In genomic region chr19:8742176-8742575, GRCm38 (mm10) we compare ENCODE assay signal across 9 mouse cellular contexts. TPM values are rescaled to one million over a fixed set of nuclear protein-coding genes. Genes with fewer than 3 reads are reported as not detected.
DNase-seq lines count a peak whose midpoint lies in the region; ATAC-seq lines count a peak whose summit lies in the region.
"Had no signal": no experiment of that assay in that cellular context is flagged by ENCODE, and none has a peak within 500 bp of the region (broad histone marks: within the 10 kb centered on the region; RNA-seq: fewer than 3 reads in every experiment).

No protein-coding gene starts in this region.

- H3K4me1 ChIP-seq in erythroblast, embryonic 14.5 days (ENCODE audit: control insufficient read depth): peaks cover 37% of the 10 kb centered on the region
- H3K4me1 ChIP-seq in limb, embryonic 15.5 days: peaks cover 28% of the 10 kb centered on the region
- peaks cover 14% of the 10 kb centered on the region for H3K4me1 ChIP-seq in stomach, embryonic 16.5 days (ENCODE audit: control insufficient read depth, insufficient read depth, low read length)

- no peaks in the 10 kb centered on the region for H3K27me3 ChIP-seq in erythroblast, embryonic 14.5 days (ENCODE audit: control insufficient read depth)
- H3K27me3 ChIP-seq in limb, embryonic 15.5 days: no peaks in the 10 kb centered on the region
- H3K27me3 ChIP-seq in stomach, embryonic 16.5 days (ENCODE audit: control insufficient read depth, insufficient read depth, low read length): no peaks in the 10 kb centered on the region
- H3K27me3 ChIP-seq: Patski had no signal

- peak overlapping the region; percentile 99 for H3K27ac ChIP-seq in limb, embryonic 15.5 days
- peak overlapping the region; percentile 98 for H3K27ac ChIP-seq in stomach, embryonic 16.5 days (ENCODE audit: low read length)

- WGBS in limb, embryonic 15.5 days: 18% methylated on average over 14 of the region's 14 CpGs
- WGBS in stomach, embryonic 16.5 days: 11% methylated on average over 14 of the region's 14 CpGs

- H3K9ac ChIP-seq in limb, embryonic 15.5 days: peak overlapping the region; percentile 90
- peak overlapping the region; percentile 82 for H3K9ac ChIP-seq in stomach, embryonic 16.5 days (ENCODE audit: low read length)

- no peak for ATAC-seq in limb, embryonic 15.5 days (ENCODE audit: insufficient number of reproducible peaks, low FRiP score, low TSS enrichment, low read depth)
- no peak for ATAC-seq in stomach, embryonic 16.5 days (ENCODE audit: insufficient read depth, low FRiP score)

- peak; percentile 94 for DNase-seq in heart, adult 11 months
- no peak for DNase-seq in heart, adult 9 months (ENCODE audit: low spot score in 2 of 2)
- DNase-seq in 416B (ENCODE audit: low read depth): peak; percentile 20
- no peak for DNase-seq in left cerebral cortex, postnatal 36 days (ENCODE audit: low spot score in 2 of 2)
- no peak for DNase-seq in Muller cell, postnatal 12 days (ENCODE audit: inconsistent ontology term)

- H3K36me3 ChIP-seq in erythroblast, embryonic 14.5 days (ENCODE audit: control insufficient read depth): peaks cover 85% of the 10 kb centered on the region
- peaks cover 78% of the 10 kb centered on the region for H3K36me3 ChIP-seq in limb, embryonic 15.5 days
- H3K36me3 ChIP-seq in stomach, embryonic 16.5 days (ENCODE audit: control insufficient read depth, insufficient read depth, low read length): peaks cover 29% of the 10 kb centered on the region

- H3K4me2 ChIP-seq in limb, embryonic 15.5 days: peak overlapping the region; percentile 71
- H3K4me2 ChIP-seq in stomach, embryonic 16.5 days (ENCODE audit: low read depth, low read length): peak overlapping the region; percentile 79

- no peaks in the 10 kb centered on the region for H3K9me3 ChIP-seq in erythroblast, embryonic 14.5 days (ENCODE audit: control insufficient read depth, low read length)
- no peaks in the 10 kb centered on the region for H3K9me3 ChIP-seq in limb, embryonic 15.5 days
- no peaks in the 10 kb centered on the region for H3K9me3 ChIP-seq in stomach, embryonic 16.5 days (replicated peaks; ENCODE audit: control insufficient read depth, low read length)

- peak overlapping the region; percentile 82 for H3K4me3 ChIP-seq in erythroblast, embryonic 14.5 days (replicated peaks)
- peak overlapping the region; percentile 88 for H3K4me3 ChIP-seq in limb, embryonic 15.5 days
- H3K4me3 ChIP-seq in stomach, embryonic 16.5 days (replicated peaks; ENCODE audit: low read length): peak overlapping the region; percentile 81

- intact Hi-C loops in left cerebral cortex, postnatal 36 days (cut with DNase I): no loop called here

RNA-seq across cellular contexts. Expression of gene Stx5a, which starts 1.0 kb away (rescaled TPM):
- 3.3 and 3.6 TPM in 2 replicates for polyA plus RNA-seq in erythroblast, embryonic 14.5 days (2012)
- polyA plus RNA-seq in limb, embryonic 15.5 days (2015; fragmentation: Nextera tagmentation; extraction: Ambion mirVana): 185 and 189 TPM in 2 replicates
- 146 and 148 TPM in 2 replicates for polyA plus RNA-seq in stomach, embryonic 16.5 days (2015; fragmentation: Nextera tagmentation; extraction: Ambion mirVana)
- 10 to 100 TPM; 57.9 to 81.8 TPM for total RNA-seq in left cerebral cortex, postnatal 36 days (2021)

RNA-seq across cellular contexts. Expression of gene 1700092M07Rik, which starts 1.7 kb away (rescaled TPM):
- not detected in 2 replicates for polyA plus RNA-seq in erythroblast, embryonic 14.5 days (2012)
- 1.7 and 2.3 TPM in 2 replicates for polyA plus RNA-seq in limb, embryonic 15.5 days (2015; fragmentation: Nextera tagmentation; extraction: Ambion mirVana)
- polyA plus RNA-seq in stomach, embryonic 16.5 days (2015; fragmentation: Nextera tagmentation; extraction: Ambion mirVana): 1.1 and 2.1 TPM in 2 replicates
- total RNA-seq in left cerebral cortex, postnatal 36 days (2021): 1 to 10 TPM in 1 of 2 experiments, not detected in 1; 3.4 TPM

RNA-seq across cellular contexts. Expression of gene Wdr74, which starts 6.5 kb away (rescaled TPM):
- 1.7 and 2.5 TPM in 2 replicates for polyA plus RNA-seq in erythroblast, embryonic 14.5 days (2012)
- polyA plus RNA-seq in limb, embryonic 15.5 days (2015; fragmentation: Nextera tagmentation; extraction: Ambion mirVana): 93.8 and 96.0 TPM in 2 replicates
- polyA plus RNA-seq in stomach, embryonic 16.5 days (2015; fragmentation: Nextera tagmentation; extraction: Ambion mirVana): 83.0 and 83.5 TPM in 2 replicates
- 10 to 100 TPM; 50.8 to 55.2 TPM for total RNA-seq in left cerebral cortex, postnatal 36 days (2021)

RNA-seq across cellular contexts. Expression of gene Nxf1, which starts 14.7 kb away (rescaled TPM):
- 2.9 and 3.0 TPM in 2 replicates for polyA plus RNA-seq in erythroblast, embryonic 14.5 days (2012)
- polyA plus RNA-seq in limb, embryonic 15.5 days (2015; fragmentation: Nextera tagmentation; extraction: Ambion mirVana): 171 and 188 TPM in 2 replicates
- polyA plus RNA-seq in stomach, embryonic 16.5 days (2015; fragmentation: Nextera tagmentation; extraction: Ambion mirVana): 150 and 165 TPM in 2 replicates
- total RNA-seq in left cerebral cortex, postnatal 36 days (2021): 10 to 100 TPM; 68.5 to 99.7 TPM

RNA-seq across cellular contexts. Expression of gene Slc3a2, which starts 19.0 kb away (rescaled TPM):
- polyA plus RNA-seq in erythroblast, embryonic 14.5 days (2012): 33.5 and 37.4 TPM in 2 replicates
- 118 and 148 TPM in 2 replicates for polyA plus RNA-seq in limb, embryonic 15.5 days (2015; fragmentation: Nextera tagmentation; extraction: Ambion mirVana)
- 111 and 116 TPM in 2 replicates for polyA plus RNA-seq in stomach, embryonic 16.5 days (2015; fragmentation: Nextera tagmentation; extraction: Ambion mirVana)
- 100 to 1,000 TPM; 151 to 173 TPM for total RNA-seq in left cerebral cortex, postnatal 36 days (2021)

Comparison
In these comparisons a context has a peak if more than half of its experiments do, and no peak if none do; other contexts are left out.
1. DNase-seq: peak in heart, adult 11 months (single experiment) and 416B (single experiment); none in heart, adult 9 months (0 of 2), left cerebral cortex, postnatal 36 days (0 of 2) and Muller cell, postnatal 12 days (single experiment).
2. RNA of gene Stx5a, which starts 1.0 kb away (polyA plus RNA-seq): 185 to 189 TPM in limb, embryonic 15.5 days and 146 to 148 TPM in stomach, embryonic 16.5 days; 3.3 to 3.6 TPM in erythroblast, embryonic 14.5 days; every median in the first group is over 10 times any median in the second.
3. RNA of gene Wdr74, which starts 6.5 kb away (polyA plus RNA-seq): 93.8 to 96.0 TPM in limb, embryonic 15.5 days and 83.0 to 83.5 TPM in stomach, embryonic 16.5 days; 1.7 to 2.5 TPM in erythroblast, embryonic 14.5 days; every median in the first group is over 10 times any median in the second.
4. Peak in every context shown above with its lines, with median percentiles within 50 percentile points of each other: H3K4me3 ChIP-seq.